Mouse (Mus musculus) liver, adult 10 weeks (tissue): ENCODE measurements around the gene Sf3b6. TPM values are rescaled to one million over a fixed set of nuclear protein-coding genes. Genes with fewer than 3 reads are reported as not detected.

Experiments used
- polyA plus RNA-seq: library from polyadenylated mRNA; stranded (reverse); fragments of 350-450 nt; fragmentation: Illumina TruSeq; extraction: RNeasy Lipid Tissue Mini Kit (QIAGEN cat#74804); gene quantifications from one replicate; pipeline ENCODE4 v1.2.3, GENCODE M21; 2014; ENCODE audit warnings: low read depth, low replicate concordance

The Sf3b6 gene
- 160 TPM for polyA plus RNA-seq

DNA sequence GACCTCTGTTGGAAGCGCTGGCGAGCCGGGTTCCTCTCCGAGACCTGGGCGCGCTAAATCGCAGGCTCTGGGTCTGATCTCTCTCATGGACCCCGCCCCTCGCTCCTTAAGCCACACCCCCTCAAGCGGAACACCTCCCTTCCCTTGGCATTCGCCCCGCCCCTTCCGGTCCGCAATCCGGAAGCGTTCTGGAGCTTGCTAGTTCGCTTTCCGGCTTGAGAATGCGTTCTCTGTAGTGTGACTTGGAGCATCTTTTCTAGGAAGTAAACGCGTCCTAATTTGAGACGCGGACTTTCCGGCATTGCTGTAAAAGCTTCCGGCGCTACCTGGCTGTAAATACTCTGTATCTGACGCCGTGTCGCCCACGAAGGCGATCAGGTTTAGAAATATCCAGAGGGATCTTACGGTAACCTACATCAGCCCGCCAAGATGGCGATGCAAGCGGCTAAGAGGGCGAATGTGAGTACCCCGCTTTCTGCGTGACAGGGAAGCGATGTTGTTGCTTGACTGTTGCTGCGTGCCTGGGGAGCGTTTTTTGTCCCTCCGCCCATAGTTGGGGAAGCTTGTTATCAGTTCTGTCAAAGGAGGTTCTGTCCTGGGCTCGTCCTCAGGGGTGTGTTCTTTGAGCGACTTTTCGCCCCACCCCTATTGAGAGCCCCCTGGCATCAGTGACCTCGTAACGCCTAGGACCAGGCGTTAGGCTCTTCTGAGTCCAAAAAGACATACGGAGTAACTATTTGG lies at the start of gene Sf3b6:
Gene Sf3b6 (plus strand): TSS at position 184 of the 741 bp plus-strand sequence.

DNA sequence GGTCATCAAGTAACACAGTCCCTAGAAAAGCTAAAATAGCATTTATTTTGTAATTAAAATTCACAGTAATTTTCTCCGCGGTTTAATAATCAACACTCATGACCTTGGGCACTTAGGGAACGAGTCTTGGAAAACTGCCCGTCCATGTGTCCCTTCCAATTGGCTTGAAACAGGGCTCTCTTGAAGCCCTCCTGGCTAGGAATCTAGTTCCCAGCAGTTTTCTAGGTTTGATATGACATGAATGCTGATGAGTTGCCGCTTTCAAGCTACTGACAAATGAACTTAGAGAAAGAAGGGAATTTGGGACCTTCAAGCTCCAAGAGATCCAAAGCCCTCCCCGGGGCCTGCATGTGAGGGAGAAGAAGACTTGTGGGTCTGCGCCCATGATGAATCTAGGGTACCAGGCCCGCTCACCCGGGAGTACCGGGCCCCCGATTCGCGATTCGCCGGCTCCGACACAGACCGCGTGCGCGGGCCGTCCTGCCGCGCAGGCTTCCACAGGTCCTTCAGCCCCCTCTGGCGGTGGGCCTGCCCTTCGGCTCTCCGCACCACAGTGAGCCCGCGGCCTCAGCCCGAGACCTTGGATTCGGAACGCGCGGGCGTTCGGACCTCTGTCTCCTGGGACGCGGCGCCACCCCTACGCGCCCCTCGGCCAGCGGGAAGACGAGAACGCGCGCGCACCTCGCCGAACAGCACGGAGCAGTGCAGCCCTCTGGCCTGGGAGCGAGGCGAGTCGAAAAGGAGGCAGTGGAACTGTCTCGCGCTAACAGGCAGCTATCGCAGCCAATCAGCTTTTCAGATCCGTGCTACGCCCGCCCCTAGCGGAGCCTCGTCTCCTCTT lies 48.6 kb upstream of the Sf3b6 start, which contains the start of the genes Pfn4 and Fam228b:
Gene Pfn4 (plus strand): TSS at position 531 of the 841 bp plus-strand sequence.
Gene Fam228b (minus strand): TSS at position 776 of the 841 bp plus-strand sequence.

DNA sequence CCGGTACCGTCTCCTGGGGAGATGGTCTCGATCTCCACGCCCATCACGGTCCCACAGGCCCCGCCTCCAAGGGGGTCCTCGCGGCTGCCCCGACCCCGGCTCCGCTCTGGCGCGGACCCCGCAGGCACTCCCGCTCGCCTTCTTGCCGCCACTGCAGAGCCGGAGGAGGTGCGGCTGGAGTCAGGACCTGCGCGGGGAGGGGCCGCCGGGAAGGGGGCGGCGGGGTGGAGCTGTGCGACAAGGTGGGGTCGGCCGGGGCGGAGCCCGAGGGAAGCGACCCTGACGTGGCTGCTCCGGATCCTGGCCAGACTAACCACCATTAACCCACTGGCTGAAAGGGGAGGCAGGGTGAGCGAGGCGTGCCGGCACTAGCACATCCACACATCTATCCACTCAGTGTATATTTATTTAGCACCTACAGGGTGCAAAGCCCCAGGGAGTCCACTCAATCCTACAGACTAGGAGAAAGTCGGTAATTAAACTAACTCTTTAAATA lies 24.1 kb downstream of the Sf3b6 start, which contains the start of gene Fkbp1b:
Gene Fkbp1b (minus strand): TSS at position 200 of the 496 bp plus-strand sequence.

DNA sequence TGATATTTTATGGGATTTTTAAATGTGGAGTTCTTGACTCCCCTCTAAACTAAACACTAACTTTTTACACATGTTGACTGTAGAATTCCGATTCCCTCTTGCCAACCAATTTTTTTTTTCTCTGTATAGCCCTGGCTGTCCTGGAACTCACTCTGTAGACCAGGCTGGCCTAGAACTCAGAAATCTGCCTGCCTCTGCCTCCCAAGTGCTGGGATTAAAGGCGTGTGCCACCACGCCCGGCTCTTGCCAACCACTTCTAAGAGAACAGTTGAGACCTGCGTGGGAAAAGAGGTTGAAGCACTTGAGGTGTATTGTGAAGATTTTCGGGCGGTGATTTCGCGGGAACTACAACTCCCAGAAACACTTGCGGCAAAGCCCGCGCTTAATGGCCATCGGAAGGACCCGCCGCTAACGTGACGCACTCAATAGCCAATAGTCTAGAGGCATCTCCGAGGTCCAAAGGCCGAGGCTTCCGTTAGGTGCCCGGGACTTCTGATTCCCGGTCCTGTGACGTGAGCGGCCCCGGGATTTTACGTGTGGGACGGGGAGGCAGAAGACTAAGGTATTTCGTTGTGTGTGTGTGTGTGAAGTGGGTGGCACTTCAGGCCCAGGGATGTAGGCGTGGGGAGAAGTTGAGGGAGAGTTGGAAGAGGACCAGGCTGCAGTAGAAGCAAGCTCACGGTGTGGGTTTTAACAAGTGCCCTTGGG lies 25.7 kb downstream of the Sf3b6 start, which contains the start of gene Wdcp:
Gene Wdcp (plus strand): TSS at position 414 of the 708 bp plus-strand sequence.

DNA sequence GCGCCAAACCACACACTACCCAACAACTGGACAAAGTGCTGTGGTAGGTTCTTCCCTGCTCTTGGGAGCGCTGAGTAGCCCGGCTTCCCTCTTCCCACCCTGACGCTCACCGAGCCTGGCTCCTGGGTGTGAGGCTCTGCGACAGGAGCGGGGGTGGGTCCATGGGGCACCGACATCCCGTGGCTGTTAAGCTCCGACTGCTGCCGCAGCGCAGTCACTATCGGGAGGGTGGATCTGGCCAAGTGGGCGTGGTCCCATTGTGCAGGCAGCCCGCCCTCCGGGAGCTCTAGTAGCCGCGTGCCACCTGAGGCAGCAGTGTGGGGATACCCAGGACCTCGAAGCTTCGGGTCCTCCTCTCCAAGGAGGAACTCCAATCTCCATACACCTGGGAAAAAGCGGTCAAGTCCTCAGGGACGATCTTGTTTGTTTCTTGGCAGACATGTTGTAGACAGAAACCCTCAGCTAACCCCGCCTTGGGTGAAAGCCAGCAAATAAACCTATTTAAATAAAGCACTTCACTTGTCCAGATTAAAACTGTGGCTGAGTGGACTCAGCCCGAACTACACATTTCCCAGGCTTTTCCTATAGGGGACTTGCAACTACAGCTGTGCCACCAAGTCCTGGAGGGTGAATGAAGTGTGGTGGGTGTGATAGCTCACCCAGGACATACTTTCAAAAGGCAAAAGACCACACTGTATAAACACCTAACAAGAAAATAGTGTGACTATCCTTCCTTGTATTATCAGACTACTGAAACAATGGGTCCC lies 57.0 kb downstream of the Sf3b6 start, which contains the start of gene Mfsd2b:
Gene Mfsd2b (minus strand): TSS at position 199 of the 767 bp plus-strand sequence.

Other genes starting within 250 kb of the Sf3b6 start
- gene Itsn2, start 224.9 kb upstream of the Sf3b6 start, polyA plus RNA-seq = 37.5 TPM
- gene Gm3625, start 224.6 kb upstream of the Sf3b6 start, polyA plus RNA-seq = not detected
- gene Fam228a, start 79.1 kb upstream of the Sf3b6 start, polyA plus RNA-seq = 0.32 TPM
- gene Pfn4, start 48.5 kb upstream of the Sf3b6 start, polyA plus RNA-seq = 2.0 TPM
- gene Fam228b, start 48.3 kb upstream of the Sf3b6 start, polyA plus RNA-seq = 5.7 TPM
- gene Fkbp1b, start 24.0 kb downstream of the Sf3b6 start, polyA plus RNA-seq = not detected
- gene Wdcp, start 25.8 kb downstream of the Sf3b6 start, polyA plus RNA-seq = 4.9 TPM
- gene Mfsd2b, start 56.8 kb downstream of the Sf3b6 start, polyA plus RNA-seq = not detected
- gene Ubxn2a, start 90.2 kb downstream of the Sf3b6 start, polyA plus RNA-seq = 48.2 TPM
- gene Atad2b, start 99.8 kb downstream of the Sf3b6 start, polyA plus RNA-seq = 10.8 TPM